Mouse (Mus musculus): ENCODE data around the gene Olfr173. TPM values are rescaled to one million over a fixed set of nuclear protein-coding genes. Genes with fewer than 3 reads are reported as not detected.

The Olfr173 gene
- polyA plus RNA-seq (2015; fragmentation: Nextera tagmentation; extraction: Ambion mirVana) = not detected in 2 replicates

- Histone ChIP-seq H3K9me3 (no peaks in the 10 kb centered on the region), H3K4me2 (no peak within 1 kb of the TSS), H3K4me1 (no peaks in the 10 kb centered on the region), H3K27ac (no peak within 1 kb of the TSS), H3K27me3 (no peaks in the 10 kb centered on the region), H3K36me3 (no peaks in the 10 kb centered on the region), H3K9ac (no peak within 1 kb of the TSS), H3K4me3 (no peak within 1 kb of the TSS)
- 65% methylated on average over 2 of the region's 2 CpGs for WGBS
- no peak for ATAC-seq (ENCODE audit: borderline replicate concordance, extremely low read depth, low FRiP score, low TSS enrichment)
Measured at GRCm38 (mm10) chr16:58800168-58800567, at the start of gene Olfr173. Gene Olfr173, minus strand, starts transcription at chr16:58800268.

- 51% methylated on average over 1 of the region's 1 CpGs for WGBS
- Histone ChIP-seq H3K9me3 (no peaks in the 10 kb centered on the region), H3K4me2 (no peak within 1 kb of the TSS), H3K36me3 (no peaks in the 10 kb centered on the region), H3K27ac (no peak within 1 kb of the TSS), H3K4me3 (no peak within 1 kb of the TSS), H3K9ac (no peak within 1 kb of the TSS), H3K4me1 (no peaks in the 10 kb centered on the region), H3K27me3 (no peaks in the 10 kb centered on the region)
- ATAC-seq (ENCODE audit: borderline replicate concordance, extremely low read depth, low FRiP score, low TSS enrichment) = no peak
Measured at GRCm38 (mm10) chr16:58826732-58827319, 26.8 kb upstream of the Olfr173 start, which contains the start of gene Olfr175-ps1. Gene Olfr175-ps1, minus strand, starts transcription at chr16:58826782.

DNA sequence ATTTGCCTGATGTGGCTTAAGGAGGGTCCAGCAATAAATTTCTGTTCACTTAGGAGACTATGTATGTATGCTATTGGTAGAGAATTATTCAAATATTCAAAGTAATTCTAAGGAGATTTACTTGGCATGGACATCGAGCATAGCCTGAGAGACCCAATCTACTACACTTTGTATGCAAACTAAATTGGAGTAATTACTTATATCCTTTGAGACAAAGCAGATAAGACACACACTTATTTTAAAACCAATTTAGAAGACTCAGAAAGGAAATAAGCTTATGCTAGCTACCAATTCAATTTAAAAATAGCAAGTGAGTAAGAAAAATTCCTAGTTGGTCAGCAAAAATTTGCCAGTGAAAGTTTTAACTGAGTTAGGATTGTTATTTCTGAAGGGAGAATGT lies 37.0 kb downstream of the Olfr173 start, which contains the start of gene Olfr172:
Gene Olfr172 (minus strand): TSS at position 101 of the 400 bp plus-strand sequence.
- Histone ChIP-seq H3K36me3 (no peaks in the 10 kb centered on the region), H3K27ac (no peak within 1 kb of the TSS), H3K9me3 (no peaks in the 10 kb centered on the region), H3K9ac (no peak within 1 kb of the TSS), H3K4me3 (no peak within 1 kb of the TSS), H3K4me1 (no peaks in the 10 kb centered on the region), H3K4me2 (no peak within 1 kb of the TSS), H3K27me3 (no peaks in the 10 kb centered on the region)
- 78% methylated on average over 1 of the region's 1 CpGs for WGBS
- no peak for ATAC-seq (ENCODE audit: borderline replicate concordance, extremely low read depth, low FRiP score, low TSS enrichment)

- H3K4me1 ChIP-seq = no peaks in the 10 kb centered on the region
- ATAC-seq (ENCODE audit: borderline replicate concordance, extremely low read depth, low FRiP score, low TSS enrichment) = no peak
- H3K9me3 ChIP-seq = no peaks in the 10 kb centered on the region
- no peak overlapping the region for H3K9ac ChIP-seq
- no peak overlapping the region for H3K4me3 ChIP-seq
- no peak overlapping the region for H3K4me2 ChIP-seq
- H3K27ac ChIP-seq = no peak overlapping the region
- no peaks in the 10 kb centered on the region for H3K27me3 ChIP-seq
- no peaks in the 10 kb centered on the region for H3K36me3 ChIP-seq
Measured at GRCm38 (mm10) chr16:58756191-58756590, 43.9 kb downstream of the Olfr173 start.

DNA sequence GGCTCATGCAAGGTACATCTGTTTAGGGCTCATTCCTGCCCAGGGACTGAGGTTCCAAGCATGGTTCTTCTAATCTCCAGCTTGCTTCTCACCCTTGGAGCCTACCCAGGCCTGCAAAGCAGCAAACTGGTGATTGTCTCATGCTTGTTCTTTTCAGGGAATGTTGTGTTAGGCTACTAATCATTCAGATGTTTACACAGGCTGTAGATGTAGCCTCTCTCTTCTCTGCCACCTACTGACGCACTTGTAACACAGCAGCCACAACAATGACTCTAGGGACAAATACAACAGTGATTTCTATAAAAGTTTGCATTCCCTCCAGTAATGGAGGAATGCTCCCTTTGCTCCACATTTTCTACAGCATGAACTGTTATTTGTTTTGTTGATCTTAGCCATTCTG lies 48.8 kb downstream of the Olfr173 start:
- H3K27ac ChIP-seq = no peak overlapping the region
- no peaks in the 10 kb centered on the region for H3K27me3 ChIP-seq
- H3K9me3 ChIP-seq = no peaks in the 10 kb centered on the region
- no peaks in the 10 kb centered on the region for H3K36me3 ChIP-seq
- H3K4me3 ChIP-seq = no peak overlapping the region
- H3K4me1 ChIP-seq = no peaks in the 10 kb centered on the region
- 18% methylated on average over 1 of the region's 1 CpGs for WGBS
- H3K9ac ChIP-seq = no peak overlapping the region
- H3K4me2 ChIP-seq = no peak overlapping the region
- ATAC-seq (ENCODE audit: borderline replicate concordance, extremely low read depth, low FRiP score, low TSS enrichment) = no peak

DNA sequence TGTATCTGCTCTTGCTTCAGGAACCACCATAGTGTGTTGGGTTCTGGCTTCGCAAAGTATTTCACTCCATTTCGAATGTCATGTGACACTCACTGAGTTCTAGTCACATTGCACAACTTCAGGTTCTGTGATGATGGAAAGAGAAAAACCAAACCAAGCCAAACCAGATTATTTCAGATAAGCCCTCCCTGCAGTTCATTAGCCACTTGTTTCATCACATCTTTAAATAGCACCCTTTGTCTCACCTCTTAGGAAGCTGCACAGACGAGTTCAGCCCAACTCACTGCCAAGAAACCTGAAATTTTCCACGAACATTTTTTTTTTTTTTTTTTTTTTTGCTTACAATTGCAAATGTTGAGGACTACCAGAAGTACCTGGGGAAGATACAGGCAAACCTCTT lies 53.4 kb downstream of the Olfr173 start:
- H3K4me3 ChIP-seq = no peak overlapping the region
- H3K27ac ChIP-seq = no peak overlapping the region
- no peaks in the 10 kb centered on the region for H3K4me1 ChIP-seq
- no peaks in the 10 kb centered on the region for H3K9me3 ChIP-seq
- WGBS = 57% methylated on average over 4 of the region's 4 CpGs
- H3K4me2 ChIP-seq = no peak overlapping the region
- H3K36me3 ChIP-seq = no peaks in the 10 kb centered on the region
- no peak for ATAC-seq (ENCODE audit: borderline replicate concordance, extremely low read depth, low FRiP score, low TSS enrichment)
- no peak overlapping the region for H3K9ac ChIP-seq
- H3K27me3 ChIP-seq = no peaks in the 10 kb centered on the region

Small RNA genes lying within 50 kb of the gene (microRNA-seq; reads per million reads assigned to microRNA genes)
- gene Gm27564 = not detected

Other genes with a start within 250 kb of the Olfr173 start
- not detected in 2 replicates for gene Gm813, start 183.3 kb downstream of the Olfr173 start, polyA plus RNA-seq (2015; fragmentation: Nextera tagmentation; extraction: Ambion mirVana)
- not detected in 2 replicates for gene E330017A01Rik, start 161.5 kb downstream of the Olfr173 start, polyA plus RNA-seq (2015; fragmentation: Nextera tagmentation; extraction: Ambion mirVana)
- gene Cpox, start 130.0 kb downstream of the Olfr173 start, polyA plus RNA-seq (2015; fragmentation: Nextera tagmentation; extraction: Ambion mirVana) = 24.9 and 26.8 TPM in 2 replicates
- gene Gpr15, start 81.2 kb downstream of the Olfr173 start, polyA plus RNA-seq (2015; fragmentation: Nextera tagmentation; extraction: Ambion mirVana) = 0.24 TPM in 1 of 2 replicates, not detected in the other
- 110 and 111 TPM in 2 replicates for gene Cldnd1, start 72.4 kb downstream of the Olfr173 start, polyA plus RNA-seq (2015; fragmentation: Nextera tagmentation; extraction: Ambion mirVana)
- gene Olfr172, start 37.1 kb downstream of the Olfr173 start, polyA plus RNA-seq (2015; fragmentation: Nextera tagmentation; extraction: Ambion mirVana) = not detected in 2 replicates
- not detected in 2 replicates for gene Olfr175-ps1, start 26.5 kb upstream of the Olfr173 start, polyA plus RNA-seq (2015; fragmentation: Nextera tagmentation; extraction: Ambion mirVana)
- not detected in 2 replicates for gene Olfr177, start 74.5 kb upstream of the Olfr173 start, polyA plus RNA-seq (2015; fragmentation: Nextera tagmentation; extraction: Ambion mirVana)
- gene Olfr178, start 91.8 kb upstream of the Olfr173 start, polyA plus RNA-seq (2015; fragmentation: Nextera tagmentation; extraction: Ambion mirVana) = not detected in 2 replicates
- not detected in 2 replicates for gene Olfr181, start 128.5 kb upstream of the Olfr173 start, polyA plus RNA-seq (2015; fragmentation: Nextera tagmentation; extraction: Ambion mirVana)
- not detected in 2 replicates for gene Olfr180, start 129.1 kb upstream of the Olfr173 start, polyA plus RNA-seq (2015; fragmentation: Nextera tagmentation; extraction: Ambion mirVana)
- not detected in 2 replicates for gene Olfr183, start 195.1 kb upstream of the Olfr173 start, polyA plus RNA-seq (2015; fragmentation: Nextera tagmentation; extraction: Ambion mirVana)
- gene Olfr186, start 230.0 kb upstream of the Olfr173 start, polyA plus RNA-seq (2015; fragmentation: Nextera tagmentation; extraction: Ambion mirVana) = not detected in 2 replicates
- gene Olfr187, start 239.5 kb upstream of the Olfr173 start, polyA plus RNA-seq (2015; fragmentation: Nextera tagmentation; extraction: Ambion mirVana) = not detected in 2 replicates